Mouse (Mus musculus) hematopoietic multipotent progenitor cell, adult 10-12 weeks (in vitro differentiated cells): ENCODE measurements around the gene Ptpn4. TPM values are rescaled to one million over a fixed set of nuclear protein-coding genes. Genes with fewer than 3 reads are reported as not detected.

Experiments used
- polyA plus RNA-seq: library from polyadenylated mRNA; stranded (reverse); fragments of >175 nt; gene quantifications from 2 replicates; pipeline ENCODE4 v1.2.3, GENCODE M21; 2012; ENCODE audit warnings: low replicate concordance

The Ptpn4 gene
- 6.6 and 14.2 TPM in 2 replicates for polyA plus RNA-seq

GRCm38 (mm10) chr1:119837035-119837751, at the start of gene Ptpn4:
Ptpn4 (minus strand) TSS chr1:119837613.

GRCm38 (mm10) chr1:119648205-119649111, 189.0 kb downstream of the Ptpn4 start, which contains the start of gene Epb41l5:
Epb41l5 (minus strand) TSS chr1:119649000.

Other genes starting within 250 kb of the Ptpn4 start
- gene Epb41l5, start 188.6 kb downstream of the Ptpn4 start, polyA plus RNA-seq = 0.11 and 0.14 TPM in 2 replicates
- gene Tmem177, start 75.6 kb upstream of the Ptpn4 start, polyA plus RNA-seq = 0.61 and 0.66 TPM in 2 replicates
- not detected in 2 replicates for gene Cfap221, start 159.6 kb upstream of the Ptpn4 start, polyA plus RNA-seq
- gene Sctr, start 169.3 kb upstream of the Ptpn4 start, polyA plus RNA-seq = not detected in 2 replicates
- gene Tmem37, start 236.5 kb upstream of the Ptpn4 start, polyA plus RNA-seq = 2.1 and 2.3 TPM in 2 replicates